Mouse (Mus musculus): ENCODE results near the gene Cpt1a. TPM values are rescaled to one million over a fixed set of nuclear protein-coding genes. Genes with fewer than 3 reads are reported as not detected.

The Cpt1a gene
- polyA plus RNA-seq, 1 experiment from 2014 or later, result 4.0 TPM

GRCm38 (mm10) chr19:3356516-3356915 is 34.4 kb downstream of the Cpt1a start:
- Histone ChIP-seq H3K4me3 (no peak overlapping the region), H3K9me3 (replicated peaks) (0 out of 2 replicates have a peak, but pooled peaks cover 3% of the 10 kb centered on the region), H3K4me1 (no peaks in the 10 kb centered on the region), H3K27me3 (ENCODE audit: low read depth, poor library complexity, severe bottlenecking) (no peaks in the 10 kb centered on the region), H3K27ac (replicated peaks) (no peak overlapping the region), H3K36me3 (no peaks in the 10 kb centered on the region)
- 77% methylated on average over 5 of the region's 5 CpGs for WGBS
- DNase-seq (ENCODE audit: low spot score), result no peak

GRCm38 (mm10) chr19:3357620-3358019 is 35.5 kb downstream of the Cpt1a start:
- H3K36me3 ChIP-seq, result no peaks in the 10 kb centered on the region
- H3K27me3 ChIP-seq (ENCODE audit: low read depth, poor library complexity, severe bottlenecking), result no peaks in the 10 kb centered on the region
- no peaks in the 10 kb centered on the region for H3K4me1 ChIP-seq
- WGBS, result 81% methylated on average over 4 of the region's 4 CpGs
- no peak overlapping the region for H3K4me3 ChIP-seq
- H3K27ac ChIP-seq (replicated peaks), result no peak overlapping the region
- DNase-seq (ENCODE audit: low spot score), result no peak
- 0 out of 2 replicates have a peak, but pooled peaks cover 3% of the 10 kb centered on the region for H3K9me3 ChIP-seq (replicated peaks)

- DNase-seq (ENCODE audit: low spot score), result no peak
- 88% methylated on average over 13 of the region's 13 CpGs for WGBS
These were observed 37.9 kb downstream of the Cpt1a start for GRCm38 (mm10) chr19:3359841-3360588.

GRCm38 (mm10) chr19:3363510-3363909 is 41.4 kb downstream of the Cpt1a start:
- no peak for DNase-seq (ENCODE audit: low spot score)
- 93% methylated on average over 4 of the region's 4 CpGs for WGBS
- Histone ChIP-seq H3K36me3 (no peaks in the 10 kb centered on the region), H3K4me3 (no peak overlapping the region), H3K27ac (replicated peaks) (no peak overlapping the region), H3K27me3 (ENCODE audit: low read depth, poor library complexity, severe bottlenecking) (no peaks in the 10 kb centered on the region), H3K9me3 (replicated peaks) (peaks cover 8% of the 10 kb centered on the region; the same call in 1 of the 2 replicates), H3K4me1 (no peaks in the 10 kb centered on the region)

More at GRCm38 (mm10) chr19:3359841-3360588, 37.9 kb downstream of the Cpt1a start:
- no peak overlapping the region for H3K4me3 ChIP-seq
- 0 out of 2 replicates have a peak, but pooled peaks cover 3% of the 10 kb centered on the region for H3K9me3 ChIP-seq (replicated peaks)
- no peaks in the 10 kb centered on the region for H3K27me3 ChIP-seq (ENCODE audit: low read depth, poor library complexity, severe bottlenecking)
- no peak overlapping the region for H3K27ac ChIP-seq (replicated peaks)
- H3K4me1 ChIP-seq, result no peaks in the 10 kb centered on the region
- H3K36me3 ChIP-seq, result no peaks in the 10 kb centered on the region

- Histone ChIP-seq H3K36me3 (no peaks in the 10 kb centered on the region), H3K9me3 (replicated peaks) (peaks cover 7% of the 10 kb centered on the region; the same call in 1 of the 2 replicates), H3K4me1 (no peaks in the 10 kb centered on the region), H3K27ac (replicated peaks) (no peak overlapping the region), H3K4me3 (no peak overlapping the region), H3K27me3 (ENCODE audit: low read depth, poor library complexity, severe bottlenecking) (no peaks in the 10 kb centered on the region)
- DNase-seq (ENCODE audit: low spot score), result no peak
- WGBS, result 96% methylated on average over 3 of the region's 3 CpGs
These were observed 43.0 kb downstream of the Cpt1a start for GRCm38 (mm10) chr19:3365089-3365488.

- H3K27me3 ChIP-seq (ENCODE audit: low read depth, poor library complexity, severe bottlenecking), result no peaks in the 10 kb centered on the region
- H3K4me3 ChIP-seq, result no peak overlapping the region
- H3K9me3 ChIP-seq (replicated peaks), result peaks cover 7% of the 10 kb centered on the region; the same call in 1 of the 2 replicates
- H3K4me1 ChIP-seq, result no peaks in the 10 kb centered on the region
- no peak overlapping the region for H3K27ac ChIP-seq (replicated peaks)
- DNase-seq (ENCODE audit: low spot score), result no peak
- whole genome bisulfite sequencing, result 88% methylated on average over 3 of the region's 3 CpGs
- H3K36me3 ChIP-seq, result no peaks in the 10 kb centered on the region
These were observed 46.1 kb downstream of the Cpt1a start for GRCm38 (mm10) chr19:3368276-3368675.

- Histone ChIP-seq H3K9me3 (replicated peaks) (peaks cover 3% of the 10 kb centered on the region; the same call in 1 of the 2 replicates), H3K4me3 (no peak overlapping the region), H3K27me3 (ENCODE audit: low read depth, poor library complexity, severe bottlenecking) (no peaks in the 10 kb centered on the region), H3K27ac (replicated peaks) (no peak overlapping the region), H3K36me3 (no peaks in the 10 kb centered on the region), H3K4me1 (no peaks in the 10 kb centered on the region)
- DNase-seq (ENCODE audit: low spot score), result no peak
- 74% methylated on average over 12 of the region's 12 CpGs for WGBS
These were observed 51.2 kb downstream of the Cpt1a start for GRCm38 (mm10) chr19:3373380-3373779.

- Histone ChIP-seq H3K9me3 (replicated peaks) (no peaks in the 10 kb centered on the region), H3K4me1 (no peaks in the 10 kb centered on the region), H3K27me3 (ENCODE audit: low read depth, poor library complexity, severe bottlenecking) (no peaks in the 10 kb centered on the region), H3K27ac (replicated peaks) (no peak overlapping the region), H3K4me3 (no peak overlapping the region), H3K36me3 (no peaks in the 10 kb centered on the region)
- no peak for DNase-seq (ENCODE audit: low spot score)
- 53% methylated on average over 2 of the region's 2 CpGs for WGBS
These were observed 51.9 kb downstream of the Cpt1a start for GRCm38 (mm10) chr19:3374028-3374427.

GRCm38 (mm10) chr19:3375945-3376495 is 53.9 kb downstream of the Cpt1a start:
- Histone ChIP-seq H3K27ac (replicated peaks) (no peak overlapping the region), H3K27me3 (ENCODE audit: low read depth, poor library complexity, severe bottlenecking) (no peaks in the 10 kb centered on the region), H3K4me1 (no peaks in the 10 kb centered on the region), H3K9me3 (replicated peaks) (no peaks in the 10 kb centered on the region), H3K36me3 (no peaks in the 10 kb centered on the region), H3K4me3 (no peak overlapping the region)
- no peak for DNase-seq (ENCODE audit: low spot score)
- 75% methylated on average over 7 of the region's 7 CpGs for WGBS

GRCm38 (mm10) chr19:3376966-3377715 is 55.0 kb downstream of the Cpt1a start:
- Histone ChIP-seq H3K36me3 (no peaks in the 10 kb centered on the region), H3K9me3 (replicated peaks) (no peaks in the 10 kb centered on the region), H3K4me1 (no peaks in the 10 kb centered on the region), H3K4me3 (no peak overlapping the region), H3K27me3 (ENCODE audit: low read depth, poor library complexity, severe bottlenecking) (no peaks in the 10 kb centered on the region), H3K27ac (replicated peaks) (no peak overlapping the region)
- WGBS, result 33% methylated on average over 4 of the region's 4 CpGs
- no peak for DNase-seq (ENCODE audit: low spot score)

- no peak overlapping the region for H3K4me3 ChIP-seq
- H3K27me3 ChIP-seq (ENCODE audit: low read depth, poor library complexity, severe bottlenecking), result no peaks in the 10 kb centered on the region
- DNase-seq (ENCODE audit: low spot score), result no peak
- H3K36me3 ChIP-seq, result no peaks in the 10 kb centered on the region
- H3K4me1 ChIP-seq, result no peaks in the 10 kb centered on the region
- no peak overlapping the region for H3K27ac ChIP-seq (replicated peaks)
- WGBS, result 92% methylated on average over 3 of the region's 3 CpGs
- H3K9me3 ChIP-seq (replicated peaks), result no peaks in the 10 kb centered on the region
These were observed 56.5 kb downstream of the Cpt1a start for GRCm38 (mm10) chr19:3378614-3379013.

- peaks cover 9% of the 10 kb centered on the region for H3K4me1 ChIP-seq
- DNase-seq (ENCODE audit: low spot score), result no peak
- H3K4me3 ChIP-seq, result no peak overlapping the region
- peaks cover 13% of the 10 kb centered on the region for H3K27me3 ChIP-seq (ENCODE audit: low read depth, poor library complexity, severe bottlenecking)
- H3K27ac ChIP-seq (replicated peaks), result no peak overlapping the region
- peaks cover 7% of the 10 kb centered on the region; the same call in 1 of the 2 replicates for H3K9me3 ChIP-seq (replicated peaks)
- WGBS, result 69% methylated on average over 6 of the region's 6 CpGs
- H3K36me3 ChIP-seq, result no peaks in the 10 kb centered on the region
These were observed 65.9 kb downstream of the Cpt1a start for GRCm38 (mm10) chr19:3388061-3388460.

All from midbrain, embryonic 10.5 days (tissue).